Mouse (Mus musculus) lung, adult 2 months (tissue): ENCODE measurements around the gene Tuba1a.
A peak's percentile ranks its signal among the peaks of the same experiment; 100 is the strongest.

Experiments
- CTCF ChIP-seq: fragments of 200-500 bp; IDR thresholded peaks from 2 replicates; pipeline ENCODE4 v1.5.1; 2011; ENCODE audit warnings: mild to moderate bottlenecking, low read length, control low read depth; ENCODE audit not compliant: insufficient read depth
- POLR2A ChIP-seq: fragments of 200-500 bp; IDR thresholded peaks from 2 replicates; pipeline ENCODE4 v1.6.1; 2011; ENCODE audit warnings: low read depth, mild to moderate bottlenecking, control low read depth, low read length, borderline replicate concordance; ENCODE audit errors: extremely low read depth

DNA sequence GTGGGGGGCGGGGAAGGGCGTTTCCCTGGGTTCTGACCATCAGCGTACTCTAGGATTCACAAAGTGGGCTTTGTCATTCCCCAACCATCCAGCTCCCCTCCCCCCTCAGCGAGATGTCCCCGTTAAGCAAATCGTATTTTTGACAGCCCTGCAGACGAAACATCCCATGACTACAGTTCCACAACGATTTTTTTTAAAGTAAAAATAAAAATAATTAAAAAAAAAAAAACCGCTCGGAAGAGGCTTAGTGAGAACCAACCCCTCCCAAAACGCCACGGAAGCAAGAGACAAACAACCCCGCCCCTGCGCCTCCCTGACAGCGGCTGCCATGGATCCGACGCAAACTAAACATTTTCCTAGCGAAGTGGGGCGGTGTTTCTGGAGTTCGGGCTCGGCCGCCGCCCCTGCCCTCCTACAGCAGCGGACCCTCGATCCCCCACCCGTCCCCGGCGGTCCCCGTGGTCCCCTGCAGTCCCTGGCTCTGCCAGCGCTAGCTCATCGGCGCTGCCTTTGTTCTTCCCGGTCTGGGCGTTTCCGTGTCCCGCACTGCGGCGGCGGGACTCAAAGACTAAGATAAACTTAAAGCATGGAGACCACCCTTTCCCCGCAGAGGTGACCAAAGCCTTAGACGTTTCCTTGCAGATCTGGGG, 627 bp downstream of the Tuba1a start:
- peak; percentile 14; the same call in 1 of the 2 replicates for TF ChIP-seq CTCF
- no peak; the same call in 1 of the 2 replicates for TF ChIP-seq POLR2A
